Mouse (Mus musculus) heart, embryonic 11.5 days (tissue): ENCODE results near the gene Arhgef28. TPM values are rescaled to one million over a fixed set of nuclear protein-coding genes. Genes with fewer than 3 reads are reported as not detected.

Experiments used
- ATAC-seq: fragments of 200-750 bp; cut with Nextera tagmentation; replicated peaks from 2 replicates; pipeline ENCODE4 v1.8.0; 2017; ENCODE audit warnings: moderate library complexity; ENCODE audit not compliant: insufficient number of reproducible peaks, low FRiP score, low TSS enrichment
- H3K27ac ChIP-seq: fragments of 300-500 bp; sonication (generic); 2 replicates; pipeline ENCODE4 v1.5.1; 2014; ENCODE audit warnings: mild to moderate bottlenecking, low read depth, low read length
- H3K27me3 ChIP-seq: fragments of 300-500 bp; sonication (generic); 2 replicates; pipeline ENCODE4 v1.6.1; 2014; ENCODE audit warnings: mild to moderate bottlenecking, low read length, mixed read lengths; ENCODE audit not compliant: control insufficient read depth, insufficient read depth
- H3K36me3 ChIP-seq: fragments of 300-500 bp; sonication (generic); 2 replicates; pipeline ENCODE4 v1.6.1; 2014; ENCODE audit warnings: mild to moderate bottlenecking, low read length, moderate library complexity, mixed read lengths; ENCODE audit not compliant: control insufficient read depth, insufficient read depth
- H3K4me1 ChIP-seq: fragments of 300-500 bp; sonication (generic); 2 replicates; pipeline ENCODE4 v1.6.1; 2014; ENCODE audit warnings: low read length; ENCODE audit not compliant: control insufficient read depth, insufficient read depth
- H3K4me2 ChIP-seq: fragments of 300-500 bp; sonication (generic); 2 replicates; pipeline ENCODE4 v1.6.1; 2014; ENCODE audit warnings: mild to moderate bottlenecking, moderate library complexity
- H3K4me3 ChIP-seq: fragments of 300-500 bp; sonication (generic); 2 replicates; pipeline ENCODE4 v1.5.1; 2014; ENCODE audit warnings: low read depth, low read length
- H3K9ac ChIP-seq: fragments of 300-500 bp; sonication (generic); 2 replicates; pipeline ENCODE4 v1.6.1; 2014; ENCODE audit warnings: mild to moderate bottlenecking, low read depth, low read length, moderate library complexity
- H3K9me3 ChIP-seq: fragments of 300-500 bp; sonication (generic); replicated peaks from 2 replicates; pipeline ENCODE4 v1.6.1; 2016; ENCODE audit warnings: low read length; ENCODE audit not compliant: control insufficient read depth
- WGBS: fragments of 180-500 bp; shearing (Covaris S2); extraction: QIAGEN DNeasy Blood & Tissue Kit; methylation state at CpG from one replicate; pipeline ENCODE4 v1.1.7; 2014; ENCODE audit not compliant: insufficient replicate concordance; 5-methylcytosine and 5-hydroxymethylcytosine counted together
- polyA plus RNA-seq: library from polyadenylated mRNA; unstranded; fragments of >200 nt; fragmentation: Nextera tagmentation; extraction: Ambion mirVana; gene quantifications from 2 replicates; pipeline ENCODE4 v1.2.1, GENCODE M21; 2014

Arhgef28 gene
- polyA plus RNA-seq, 1 experiment from 2014 or later: 11.0 TPM

- Histone ChIP-seq H3K4me3 (peak overlapping the region; percentile 51), H3K27ac (no peak overlapping the region), H3K9me3 (no peaks in the 10 kb centered on the region), H3K4me2 (peak overlapping the region; percentile 84), H3K4me1 (no peaks in the 10 kb centered on the region), H3K36me3 (no peaks in the 10 kb centered on the region), H3K9ac (peak overlapping the region; percentile 60), H3K27me3 (no peaks in the 10 kb centered on the region)
- 0 out of 2 replicates have a peak, but pooled peaks have one; percentile 10 for ATAC-seq
- 15% methylated on average over 33 of the region's 33 CpGs for WGBS
These were observed 190.0 kb downstream of the Arhgef28 start for GRCm38 (mm10) chr13:98015981-98016922.

GRCm38 (mm10) chr13:98014892-98015291 is 191.3 kb downstream of the Arhgef28 start:
- Histone ChIP-seq H3K9me3 (no peaks in the 10 kb centered on the region), H3K36me3 (no peaks in the 10 kb centered on the region), H3K27ac (no peak overlapping the region), H3K4me2 (no peak overlapping the region), H3K4me1 (no peaks in the 10 kb centered on the region), H3K9ac (no peak overlapping the region), H3K27me3 (no peaks in the 10 kb centered on the region), H3K4me3 (no peak overlapping the region)
- ATAC-seq: no peak
- WGBS: 58% methylated on average over 3 of the region's 3 CpGs

GRCm38 (mm10) chr13:98013715-98014114 is 192.5 kb downstream of the Arhgef28 start:
- no peak overlapping the region for H3K4me3 ChIP-seq
- H3K9me3 ChIP-seq: no peaks in the 10 kb centered on the region
- H3K4me1 ChIP-seq: no peaks in the 10 kb centered on the region
- WGBS: 82% methylated on average over 4 of the region's 4 CpGs
- H3K27me3 ChIP-seq: no peaks in the 10 kb centered on the region
- no peaks in the 10 kb centered on the region for H3K36me3 ChIP-seq
- H3K4me2 ChIP-seq: no peak overlapping the region
- ATAC-seq: no peak
- no peak overlapping the region for H3K9ac ChIP-seq
- no peak overlapping the region for H3K27ac ChIP-seq

GRCm38 (mm10) chr13:98011931-98012341 is 194.3 kb downstream of the Arhgef28 start:
- Histone ChIP-seq H3K9me3 (no peaks in the 10 kb centered on the region), H3K27ac (no peak overlapping the region), H3K4me2 (no peak overlapping the region), H3K36me3 (no peaks in the 10 kb centered on the region), H3K4me1 (no peaks in the 10 kb centered on the region), H3K9ac (no peak overlapping the region), H3K27me3 (no peaks in the 10 kb centered on the region), H3K4me3 (no peak overlapping the region)
- ATAC-seq: no peak
- 64% methylated on average over 6 of the region's 6 CpGs for WGBS

- no peak for ATAC-seq
- no peaks in the 10 kb centered on the region for H3K27me3 ChIP-seq
- H3K4me1 ChIP-seq: no peaks in the 10 kb centered on the region
- WGBS: 56% methylated on average over 4 of the region's 4 CpGs
- H3K4me2 ChIP-seq: no peak overlapping the region
- H3K4me3 ChIP-seq: no peak overlapping the region
- no peaks in the 10 kb centered on the region for H3K9me3 ChIP-seq
- no peaks in the 10 kb centered on the region for H3K36me3 ChIP-seq
- H3K27ac ChIP-seq: no peak overlapping the region
- H3K9ac ChIP-seq: no peak overlapping the region
These were observed 197.2 kb downstream of the Arhgef28 start for GRCm38 (mm10) chr13:98009070-98009469.

GRCm38 (mm10) chr13:98008588-98008987 is 197.7 kb downstream of the Arhgef28 start:
- H3K27ac ChIP-seq: no peak overlapping the region

GRCm38 (mm10) chr13:98005611-98006218 is 200.5 kb downstream of the Arhgef28 start:
- Histone ChIP-seq H3K4me3 (no peak overlapping the region), H3K27me3 (no peaks in the 10 kb centered on the region), H3K4me1 (peaks cover 8% of the 10 kb centered on the region; the same call in 1 of the 2 replicates), H3K9me3 (no peaks in the 10 kb centered on the region), H3K9ac (no peak overlapping the region), H3K4me2 (no peak overlapping the region), H3K36me3 (no peaks in the 10 kb centered on the region), H3K27ac (no peak overlapping the region)
- 76% methylated on average over 5 of the region's 5 CpGs for WGBS
- ATAC-seq: no peak

More at GRCm38 (mm10) chr13:98008588-98008987, 197.7 kb downstream of the Arhgef28 start:
- no peak overlapping the region for H3K9ac ChIP-seq
- H3K4me2 ChIP-seq: no peak overlapping the region
- H3K4me1 ChIP-seq: no peaks in the 10 kb centered on the region
- no peaks in the 10 kb centered on the region for H3K36me3 ChIP-seq
- no peaks in the 10 kb centered on the region for H3K27me3 ChIP-seq
- no peaks in the 10 kb centered on the region for H3K9me3 ChIP-seq
- H3K4me3 ChIP-seq: no peak overlapping the region
- no peak for ATAC-seq
- 75% methylated on average over 10 of the region's 10 CpGs for WGBS

- H3K4me2 ChIP-seq: no peak overlapping the region
- no peaks in the 10 kb centered on the region for H3K9me3 ChIP-seq
- no peak overlapping the region for H3K9ac ChIP-seq
- H3K36me3 ChIP-seq: no peaks in the 10 kb centered on the region
- H3K27me3 ChIP-seq: no peaks in the 10 kb centered on the region
- H3K27ac ChIP-seq: no peak overlapping the region
- peaks cover 8% of the 10 kb centered on the region; the same call in 1 of the 2 replicates for H3K4me1 ChIP-seq
- no peak for ATAC-seq
- no peak overlapping the region for H3K4me3 ChIP-seq
- WGBS: 50% methylated on average over 2 of the region's 2 CpGs
These were observed 201.4 kb downstream of the Arhgef28 start for GRCm38 (mm10) chr13:98004647-98005414.
